Mouse (Mus musculus) lung, adult 2 months (tissue): ENCODE results near the gene Tenm1. TPM values are rescaled to one million over a fixed set of nuclear protein-coding genes. Genes with fewer than 3 reads are reported as not detected.

ENCODE experiments used
- DNase-seq: peaks from one replicate; pipeline ENCODE4 v3.0.0; 2022
- H3K4me1 ChIP-seq: fragments of 200-500 bp; 2 replicates; pipeline ENCODE4 v1.6.1; 2011; ENCODE audit warnings: low read length; ENCODE audit not compliant: control insufficient read depth, insufficient read depth
- H3K4me3 ChIP-seq: fragments of 200-500 bp; replicated peaks from 2 replicates; pipeline ENCODE3; 2011; ENCODE audit warnings: low read depth, mild to moderate bottlenecking, control low read depth, low read length; ENCODE audit errors: extremely low read depth
- CTCF ChIP-seq: fragments of 200-500 bp; IDR thresholded peaks from 2 replicates; pipeline ENCODE4 v1.5.1; 2011; ENCODE audit warnings: mild to moderate bottlenecking, low read length, control low read depth; ENCODE audit not compliant: insufficient read depth
- POLR2A ChIP-seq: fragments of 200-500 bp; IDR thresholded peaks from 2 replicates; pipeline ENCODE4 v1.6.1; 2011; ENCODE audit warnings: low read depth, mild to moderate bottlenecking, control low read depth, low read length, borderline replicate concordance; ENCODE audit errors: extremely low read depth
- WGBS: fragments of 180-500 bp; shearing (Covaris S2); methylation state at CpG from one replicate; pipeline ENCODE4 v1.1.7; 2018; 5-methylcytosine and 5-hydroxymethylcytosine counted together
- polyA plus RNA-seq: library from polyadenylated mRNA; depleted of rRNA; stranded (reverse); fragments of >200 nt; gene quantifications from 2 replicates; pipeline ENCODE4 v1.2.3, GENCODE M21; 2012; rRNA removed

Tenm1 gene
- polyA plus RNA-seq, 1 experiment: not detected

GRCm38 (mm10) chrX:42502291-42503043 lies 926.5 kb downstream of the Tenm1 start, which contains the start of gene Sh2d1a:
Gene Sh2d1a (plus strand): TSS chrX:42502453.
- H3K4me3 ChIP-seq: peak within 1 kb of the TSS; percentile 32
- no peaks in the 10 kb centered on the region for H3K4me1 ChIP-seq
- 72% methylated on average over 13 of the region's 13 CpGs for WGBS
- TF ChIP-seq CTCF (no peak), POLR2A (no peak)
- no peak for DNase-seq

DNA sequence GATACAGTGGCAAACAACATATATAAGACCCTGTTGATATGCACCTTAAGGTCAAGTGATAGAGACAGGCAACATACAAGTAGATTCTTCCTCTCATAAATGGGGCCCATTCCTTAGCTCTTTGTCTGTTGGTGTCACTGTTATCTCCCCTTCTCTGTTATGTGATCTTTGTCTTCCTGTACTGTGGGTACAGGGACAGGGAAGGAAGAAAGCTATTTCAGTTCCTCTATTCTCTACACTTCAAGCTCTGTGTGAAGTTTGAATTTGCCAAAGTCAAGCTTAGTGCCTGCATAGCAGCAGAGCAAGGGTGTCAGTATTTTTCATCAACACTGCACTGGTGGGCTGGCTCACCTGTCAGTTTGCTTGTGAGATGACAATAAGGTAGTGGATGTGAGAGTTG lies 928.4 kb downstream of the Tenm1 start:
- no peak for TF ChIP-seq POLR2A
- TF ChIP-seq CTCF: no peak
- Histone ChIP-seq H3K4me1 (no peaks in the 10 kb centered on the region), H3K4me3 (no peak overlapping the region)
- DNase-seq: no peak

DNA sequence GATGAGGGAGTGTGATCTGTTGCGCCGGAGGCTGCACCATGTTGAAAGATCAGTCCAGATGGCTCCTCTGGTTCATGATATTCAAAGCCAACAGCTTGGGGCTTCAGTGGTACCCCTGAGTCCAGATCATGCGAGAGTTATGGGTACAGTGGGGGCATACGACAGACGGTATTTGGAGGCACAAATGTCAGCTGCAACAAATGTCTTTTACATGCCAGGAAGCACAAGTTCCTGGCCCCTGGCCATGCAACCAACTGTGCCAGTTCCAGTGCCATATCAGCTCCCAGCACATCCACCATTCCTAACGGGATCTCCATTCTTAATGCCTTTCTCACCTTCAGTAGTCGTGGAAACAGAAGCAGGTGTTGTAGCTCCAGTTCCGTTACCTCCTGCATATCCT lies 938.6 kb downstream of the Tenm1 start:
- Histone ChIP-seq H3K4me1 (no peaks in the 10 kb centered on the region), H3K4me3 (no peak overlapping the region)
- no peak for DNase-seq
- TF ChIP-seq CTCF: no peak
- TF ChIP-seq POLR2A: no peak
- 93% methylated on average over 8 of the region's 8 CpGs for WGBS

DNA sequence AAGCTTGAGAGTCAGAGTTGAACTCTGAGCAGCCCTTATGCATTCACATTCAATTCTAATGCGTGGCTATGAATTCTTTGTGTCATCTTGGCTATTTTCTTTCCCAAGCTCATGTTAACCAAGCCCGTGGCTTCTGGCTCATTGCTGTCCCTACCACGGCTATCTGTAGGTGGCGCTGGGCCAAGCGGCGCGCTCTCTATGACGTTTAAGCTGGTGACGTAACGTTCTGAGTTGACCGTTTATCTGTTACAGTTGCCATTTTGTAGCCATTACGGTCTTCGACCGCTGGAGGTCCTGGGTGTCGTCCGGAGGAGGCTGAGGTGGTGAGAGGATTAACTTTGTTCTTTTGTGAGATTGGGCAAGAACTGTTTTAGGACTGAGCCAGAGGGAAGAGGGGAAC lies 939.5 kb downstream of the Tenm1 start, which contains the start of gene Tex13c2:
Gene Tex13c2, plus strand, starts transcription at position 246 of the 400 bp plus-strand sequence.
- TF ChIP-seq POLR2A: no peak
- DNase-seq: no peak
- Histone ChIP-seq H3K4me1 (no peaks in the 10 kb centered on the region), H3K4me3 (no peak within 1 kb of the TSS)
- 87% methylated on average over 16 of the region's 16 CpGs for WGBS

Other genes with a start within 250 kb of the Tenm1 start
- gene Tex13c1, start 162.0 kb upstream of the Tenm1 start, polyA plus RNA-seq: not detected in 2 replicates